Mouse (Mus musculus): Measurements from ENCODE around the gene Thada. TPM values are rescaled to one million over a fixed set of nuclear protein-coding genes. Genes with fewer than 3 reads are reported as not detected.

Thada gene
- total RNA-seq, 2 experiments from 2014 or later = 5.6 to 6.8 TPM

DNA sequence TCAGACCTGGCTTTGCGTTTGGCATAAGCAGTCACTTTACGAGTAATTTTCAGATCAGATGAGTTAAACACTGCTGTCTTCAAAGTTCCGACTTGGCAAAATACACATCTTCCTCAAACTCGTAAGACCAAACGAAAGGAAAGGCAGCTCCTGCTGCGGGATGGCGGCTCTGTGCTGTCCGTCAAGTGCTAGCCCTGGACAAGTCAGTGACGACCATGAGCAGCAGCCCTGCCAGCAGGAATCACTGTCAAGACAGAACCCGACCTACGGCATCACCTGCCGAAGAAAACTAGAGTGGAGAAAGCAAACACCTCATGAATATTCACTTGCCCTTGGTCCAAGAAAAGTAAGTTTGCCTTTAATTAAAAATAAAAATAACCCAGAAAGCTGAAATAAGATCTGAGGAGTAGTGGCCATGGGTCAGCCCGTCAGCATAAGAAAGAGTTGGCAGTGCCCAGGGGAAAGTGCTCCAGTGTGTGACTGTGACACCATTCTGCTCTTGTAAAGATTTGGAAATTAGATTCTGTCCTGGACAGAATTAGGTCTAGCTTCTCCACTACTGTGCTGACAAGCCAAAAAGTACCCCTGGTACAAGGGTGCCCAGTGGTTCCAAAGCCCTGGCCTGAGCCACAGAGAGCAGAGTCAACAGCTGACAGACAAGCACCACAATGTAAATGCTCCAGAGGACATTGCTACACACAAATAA lies 103.3 kb downstream of the Thada start:
- no peak for TF ChIP-seq CTCF (IDR thresholded peaks at IDR 0.05)
- peak; percentile 63 for DNase-seq
- intact Hi-C loops (cut with DNase I) = no loop called here
- Histone ChIP-seq H3K27ac (peak overlapping the region; percentile 88), H3K4me3 (peak overlapping the region; percentile 31)

GRCm38 (mm10) chr17:84361006-84361405 lies 105.0 kb downstream of the Thada start:
- DNase-seq = no peak
- intact Hi-C loops (cut with DNase I) = no loop called here
- Histone ChIP-seq H3K4me3 (no peak overlapping the region), H3K27ac (no peak overlapping the region)
- TF ChIP-seq CTCF (IDR thresholded peaks at IDR 0.05) = no peak

DNA sequence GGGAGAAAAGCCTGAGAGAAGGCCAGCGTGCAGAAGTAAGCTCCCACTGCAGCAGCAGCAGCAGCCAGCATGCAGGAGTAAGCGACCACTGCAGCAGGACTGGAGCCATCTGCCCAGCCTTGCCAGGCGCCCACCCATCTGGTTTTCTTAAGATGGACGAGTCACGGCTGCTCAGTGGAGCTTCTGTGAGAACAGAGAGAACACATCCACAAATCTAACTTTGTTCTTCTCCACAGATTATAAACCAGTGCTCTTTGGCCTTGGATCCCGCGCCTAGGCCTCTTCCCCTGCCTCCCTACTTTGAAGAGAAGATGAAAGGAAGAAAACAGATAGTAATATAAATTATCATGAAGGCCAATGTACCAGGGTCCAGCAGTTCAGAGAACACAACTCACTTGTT lies 106.2 kb downstream of the Thada start:
- no peak overlapping the region for H3K27ac ChIP-seq
- no peak for TF ChIP-seq CTCF (IDR thresholded peaks at IDR 0.05)
- DNase-seq = no peak
- H3K4me3 ChIP-seq = no peak overlapping the region
- intact Hi-C loops (cut with DNase I) = no loop called here

GRCm38 (mm10) chr17:84358951-84359644 lies 106.9 kb downstream of the Thada start:
- Histone ChIP-seq H3K27ac (no peak overlapping the region), H3K4me3 (no peak overlapping the region)
- no peak for DNase-seq
- intact Hi-C loops (cut with DNase I) = no loop called here
- TF ChIP-seq CTCF (IDR thresholded peaks at IDR 0.05) = peak; percentile 29; the same call in 1 of the 2 replicates

DNA sequence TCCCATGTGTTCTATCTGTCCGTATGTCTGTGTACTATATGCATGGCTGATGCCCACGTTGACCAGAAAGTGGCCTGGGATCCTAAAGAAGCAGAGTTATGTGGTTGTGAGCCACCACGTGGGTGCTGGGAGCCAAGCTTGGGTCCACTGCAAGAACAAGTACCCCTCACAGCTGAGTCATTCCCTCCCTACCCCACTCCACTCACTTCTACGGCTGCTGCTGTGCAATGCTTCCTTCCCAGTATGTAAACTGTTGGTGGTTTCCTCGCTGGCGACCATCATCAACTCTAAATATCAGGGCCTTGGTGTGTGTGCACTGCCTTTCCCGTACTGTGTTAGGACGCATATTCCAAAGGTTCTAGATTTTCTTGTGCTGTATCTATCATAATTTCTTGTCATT lies 108.2 kb downstream of the Thada start:
- intact Hi-C loops (cut with DNase I) = no loop called here
- H3K4me3 ChIP-seq = no peak overlapping the region
- DNase-seq = no peak

GRCm38 (mm10) chr17:84356056-84356887 lies 109.7 kb downstream of the Thada start:
- TF ChIP-seq CTCF (IDR thresholded peaks at IDR 0.05) = no peak
- intact Hi-C loops (cut with DNase I) = no loop called here
- H3K4me3 ChIP-seq = no peak overlapping the region
- H3K27ac ChIP-seq = 0 out of 2 replicates have a peak overlapping the region, but pooled peaks have one; percentile 25
- no peak for DNase-seq

More for the DNA sequence above, 108.2 kb downstream of the Thada start:
- TF ChIP-seq CTCF (IDR thresholded peaks at IDR 0.05) = no peak
- H3K27ac ChIP-seq = no peak overlapping the region

DNA sequence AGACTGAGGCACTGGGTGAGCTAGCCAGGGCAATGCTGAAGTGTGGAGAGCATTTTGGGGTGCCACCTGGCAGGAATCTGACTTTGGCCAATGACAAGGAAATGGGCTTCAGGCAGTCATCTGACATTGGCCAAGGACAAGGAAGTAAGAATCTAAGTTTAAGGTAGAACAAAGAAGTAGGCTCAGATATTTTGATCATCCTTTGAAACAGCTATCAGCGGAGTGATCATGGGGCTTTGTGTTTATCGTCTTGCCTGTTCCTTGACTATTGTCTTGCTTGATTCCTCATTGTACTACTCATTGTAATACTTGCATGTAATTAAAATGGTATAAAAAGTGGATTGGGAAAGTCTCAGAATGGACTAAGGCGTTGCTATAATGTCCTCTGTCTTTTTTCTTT lies 111.0 kb downstream of the Thada start:
- DNase-seq = no peak
- Histone ChIP-seq H3K4me3 (no peak overlapping the region), H3K27ac (no peak overlapping the region)
- intact Hi-C loops (cut with DNase I) = no loop called here
- no peak for TF ChIP-seq CTCF (IDR thresholded peaks at IDR 0.05)

GRCm38 (mm10) chr17:84353902-84354311 lies 112.1 kb downstream of the Thada start:
- no peak for DNase-seq
- Histone ChIP-seq H3K27ac (no peak overlapping the region), H3K4me3 (no peak overlapping the region)
- intact Hi-C loops (cut with DNase I) = no loop called here
- no peak for TF ChIP-seq CTCF (IDR thresholded peaks at IDR 0.05)

DNA sequence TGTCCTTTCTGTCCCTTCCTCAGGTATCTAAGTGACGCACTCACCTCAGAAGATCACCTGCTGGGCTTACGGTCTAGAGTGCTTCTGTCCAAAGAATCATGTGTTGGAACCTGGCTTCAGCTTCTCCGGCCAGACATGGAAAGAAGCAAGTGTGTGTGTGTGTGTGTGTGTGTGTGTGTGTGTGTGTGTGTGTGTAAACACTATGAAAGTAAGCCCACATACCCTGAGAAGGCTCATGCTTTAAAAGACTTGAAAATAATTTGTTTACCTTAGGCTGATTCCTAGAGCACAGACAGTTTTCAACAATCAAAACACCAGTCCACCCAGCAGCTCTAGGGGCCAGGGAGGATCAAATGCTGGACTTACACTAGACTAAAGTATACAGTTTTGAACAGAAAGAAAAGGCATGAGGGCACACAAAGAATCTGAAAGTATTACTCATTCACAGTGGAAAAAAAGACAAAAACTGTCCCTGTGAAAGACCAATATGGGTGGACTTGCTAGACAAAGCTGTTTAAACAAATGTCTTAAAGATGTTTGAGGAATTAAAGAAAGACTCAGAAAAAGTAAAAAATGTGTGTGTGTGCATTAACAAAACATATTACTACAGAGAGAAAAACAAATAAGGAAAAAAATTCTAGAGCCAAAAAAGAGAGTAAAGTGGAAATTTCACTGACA lies 112.6 kb downstream of the Thada start:
- no peak overlapping the region for H3K4me3 ChIP-seq
- no peak overlapping the region for H3K27ac ChIP-seq
- no peak for TF ChIP-seq CTCF (IDR thresholded peaks at IDR 0.05)
- DNase-seq = no peak
- intact Hi-C loops (cut with DNase I) = no loop called here

GRCm38 (mm10) chr17:84352790-84353154 lies 113.2 kb downstream of the Thada start:
- no peak overlapping the region for H3K27ac ChIP-seq
- TF ChIP-seq CTCF (IDR thresholded peaks at IDR 0.05) = no peak
- no peak overlapping the region for H3K4me3 ChIP-seq
- no peak for DNase-seq
- intact Hi-C loops (cut with DNase I) = no loop called here

- no peak for TF ChIP-seq CTCF (IDR thresholded peaks at IDR 0.05)
- Histone ChIP-seq H3K27ac (no peak overlapping the region), H3K4me3 (no peak overlapping the region)
- intact Hi-C loops (cut with DNase I) = no loop called here
- DNase-seq = no peak
Measured at GRCm38 (mm10) chr17:84351912-84352789, 113.9 kb downstream of the Thada start.

GRCm38 (mm10) chr17:84351276-84351675 lies 114.7 kb downstream of the Thada start:
- DNase-seq = no peak
- no peak overlapping the region for H3K4me3 ChIP-seq
- H3K27ac ChIP-seq = no peak overlapping the region
- intact Hi-C loops (cut with DNase I) = no loop called here
- TF ChIP-seq CTCF (IDR thresholded peaks at IDR 0.05) = no peak
